Mouse (Mus musculus) lung, postnatal 0 days (tissue): ENCODE measurements around the gene Mypop.

ENCODE experiments used
- CTCF ChIP-seq: IDR thresholded peaks from 2 replicates; pipeline ENCODE4 v1.5.1; 2016; ENCODE audit warnings: antibody characterized with exemption, mild to moderate bottlenecking
- EP300 ChIP-seq: IDR thresholded peaks from 2 replicates; pipeline ENCODE4 v1.6.1; 2016; ENCODE audit warnings: antibody characterized with exemption, mild to moderate bottlenecking, control low read depth

DNA sequence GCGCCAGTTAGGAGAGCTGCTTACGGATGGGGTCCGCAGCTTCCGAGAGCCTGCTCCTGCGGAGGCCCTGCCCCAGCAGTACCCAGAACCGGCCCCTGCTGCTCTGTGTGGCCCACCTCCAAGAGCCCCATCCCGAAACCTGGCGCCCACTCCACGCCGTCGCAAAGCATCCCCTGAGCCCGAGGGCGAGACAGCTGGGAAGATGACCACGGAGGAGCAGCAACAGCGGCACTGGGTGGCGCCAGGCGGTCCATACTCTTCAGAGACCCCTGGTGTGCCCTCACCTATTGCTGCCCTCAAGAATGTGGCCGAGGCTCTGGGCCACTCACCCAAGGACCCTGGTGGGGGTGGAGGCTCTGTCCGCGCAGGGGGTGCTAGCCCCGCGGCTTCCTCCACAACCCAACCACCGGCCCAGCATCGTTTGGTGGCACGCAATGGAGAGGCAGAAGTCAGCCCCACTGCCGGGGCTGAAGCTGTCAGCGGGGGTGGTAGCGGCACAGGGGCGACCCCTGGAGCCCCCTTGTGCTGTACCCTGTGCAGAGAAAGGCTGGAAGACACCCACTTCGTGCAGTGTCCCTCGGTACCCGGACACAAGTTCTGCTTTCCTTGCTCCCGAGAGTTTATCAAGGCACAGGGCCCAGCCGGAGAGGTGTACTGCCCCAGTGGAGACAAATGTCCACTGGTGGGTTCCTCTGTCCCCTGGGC lies 14.5 kb downstream of the Mypop start:
- TF ChIP-seq CTCF (no peak), EP300 (no peak)
